Mouse (Mus musculus) T-helper 17 cell (primary cell): ENCODE data around the gene Fgr.

ENCODE experiments used
- in situ Hi-C, 2 experiments: fragments of 300-600 bp; cut with MboI, MseI; formaldehyde crosslinking; loops; 1 replicate in 1 of 2; 2 replicates in 1 of 2; pipeline ENCODE4 v1.15.1; 2025; ENCODE audit warnings: high pct_unique_total_duplicates in 2 of 2

Fgr gene

DNA sequence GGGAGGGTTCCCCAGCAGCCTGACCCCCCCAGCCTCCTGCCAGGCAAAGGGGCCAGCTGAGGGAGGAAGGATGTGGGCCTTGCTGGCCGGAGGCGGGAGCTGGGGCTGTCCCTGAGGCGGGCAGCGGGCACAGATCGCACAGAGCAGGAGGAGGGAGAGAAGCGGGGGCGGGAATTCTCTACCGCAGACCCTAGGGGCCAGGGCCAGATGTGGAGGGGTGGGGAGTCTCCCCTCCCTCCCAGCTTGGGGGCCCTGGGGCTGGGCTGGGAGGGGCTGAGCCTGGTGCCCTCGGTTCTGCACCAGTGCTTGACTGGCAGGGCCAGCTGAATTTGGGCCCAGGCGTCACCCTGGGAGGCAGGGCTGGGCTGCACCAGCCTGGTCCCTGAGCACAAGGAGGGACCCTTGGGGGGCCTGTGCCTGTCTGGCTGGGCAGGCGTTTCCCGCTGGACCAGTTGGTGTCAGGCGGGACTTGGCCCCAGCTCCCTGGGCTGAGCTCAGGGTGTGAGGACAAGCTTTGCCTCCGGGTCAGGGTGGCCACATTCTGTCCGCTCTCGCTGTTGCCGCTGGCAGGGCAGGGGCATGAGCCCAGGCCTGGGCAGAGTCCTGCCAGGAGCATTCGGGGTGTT is 39.5 kb downstream of the Fgr start:
- in situ Hi-C loops: loop anchor here in 1 of 2 experiments (5.0 kb wide), 1 partner anchor 174 kb away; no protein-coding TSS in a partner anchor

DNA sequence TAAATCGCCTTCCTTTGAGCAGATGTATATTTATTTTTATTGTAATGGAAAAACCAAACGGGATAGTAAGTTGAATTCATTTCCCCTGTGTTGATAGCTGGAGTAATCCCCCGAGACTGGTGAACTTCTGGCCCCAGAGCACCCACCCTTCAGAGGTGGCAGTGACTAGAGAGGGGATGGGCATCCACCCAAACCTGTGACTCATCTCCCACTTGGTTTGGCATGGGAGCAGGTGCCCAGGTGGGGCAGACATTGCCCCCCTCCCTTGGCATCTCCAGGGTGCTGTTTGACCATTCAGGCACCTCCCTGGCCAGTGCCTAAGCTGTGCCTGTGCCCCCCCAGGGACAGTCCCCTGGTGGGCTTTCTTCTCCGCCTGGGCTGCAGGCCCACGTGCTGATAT is 40.2 kb downstream of the Fgr start:
- in situ Hi-C loops: loop anchor here in 1 of 2 experiments (5.0 kb wide), 1 partner anchor 173 kb away; no protein-coding TSS in a partner anchor

DNA sequence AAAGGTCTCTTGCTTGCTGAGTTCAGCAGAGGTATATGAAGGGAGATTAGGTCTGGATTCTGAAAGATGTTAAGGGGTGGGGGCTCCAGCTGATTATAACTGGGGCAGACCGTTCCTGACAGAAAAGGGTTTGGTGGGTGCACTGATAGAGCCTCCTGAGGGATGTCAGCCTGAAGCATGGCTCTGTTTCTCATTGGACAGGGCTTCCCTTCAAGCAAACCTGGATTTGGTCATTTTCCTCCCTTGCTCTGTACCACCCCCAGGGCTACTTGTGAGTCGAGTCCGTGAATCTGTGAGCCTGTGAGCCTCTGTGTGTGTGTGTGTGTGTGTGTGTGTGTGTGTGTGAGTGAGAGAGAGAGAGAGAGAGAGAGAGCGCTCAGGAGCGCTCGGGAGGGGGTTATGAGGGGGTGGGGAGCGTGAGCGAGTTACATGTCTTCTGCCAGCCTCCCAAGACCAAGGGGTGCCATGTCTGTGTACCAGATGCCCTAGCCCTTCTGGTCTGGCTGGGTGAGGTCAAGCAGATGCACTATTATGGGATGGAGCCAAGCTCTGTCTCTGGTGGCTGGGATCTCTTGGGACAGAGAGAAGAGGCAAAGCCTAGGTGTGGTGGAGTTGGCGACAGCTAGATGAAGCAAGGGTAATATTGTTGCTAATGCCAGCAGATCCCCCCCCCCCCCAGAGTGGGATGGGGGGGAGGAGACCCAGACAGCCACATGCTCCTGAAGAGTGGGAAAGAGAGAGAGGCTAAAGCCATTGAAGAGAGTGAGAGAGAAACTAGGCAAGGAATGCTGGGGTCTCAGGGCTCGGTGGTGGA is 41.2 kb downstream of the Fgr start:
- in situ Hi-C loops: loop anchor here in 1 of 2 experiments (5.0 kb wide), 1 partner anchor 172 kb away; no protein-coding TSS in a partner anchor

DNA sequence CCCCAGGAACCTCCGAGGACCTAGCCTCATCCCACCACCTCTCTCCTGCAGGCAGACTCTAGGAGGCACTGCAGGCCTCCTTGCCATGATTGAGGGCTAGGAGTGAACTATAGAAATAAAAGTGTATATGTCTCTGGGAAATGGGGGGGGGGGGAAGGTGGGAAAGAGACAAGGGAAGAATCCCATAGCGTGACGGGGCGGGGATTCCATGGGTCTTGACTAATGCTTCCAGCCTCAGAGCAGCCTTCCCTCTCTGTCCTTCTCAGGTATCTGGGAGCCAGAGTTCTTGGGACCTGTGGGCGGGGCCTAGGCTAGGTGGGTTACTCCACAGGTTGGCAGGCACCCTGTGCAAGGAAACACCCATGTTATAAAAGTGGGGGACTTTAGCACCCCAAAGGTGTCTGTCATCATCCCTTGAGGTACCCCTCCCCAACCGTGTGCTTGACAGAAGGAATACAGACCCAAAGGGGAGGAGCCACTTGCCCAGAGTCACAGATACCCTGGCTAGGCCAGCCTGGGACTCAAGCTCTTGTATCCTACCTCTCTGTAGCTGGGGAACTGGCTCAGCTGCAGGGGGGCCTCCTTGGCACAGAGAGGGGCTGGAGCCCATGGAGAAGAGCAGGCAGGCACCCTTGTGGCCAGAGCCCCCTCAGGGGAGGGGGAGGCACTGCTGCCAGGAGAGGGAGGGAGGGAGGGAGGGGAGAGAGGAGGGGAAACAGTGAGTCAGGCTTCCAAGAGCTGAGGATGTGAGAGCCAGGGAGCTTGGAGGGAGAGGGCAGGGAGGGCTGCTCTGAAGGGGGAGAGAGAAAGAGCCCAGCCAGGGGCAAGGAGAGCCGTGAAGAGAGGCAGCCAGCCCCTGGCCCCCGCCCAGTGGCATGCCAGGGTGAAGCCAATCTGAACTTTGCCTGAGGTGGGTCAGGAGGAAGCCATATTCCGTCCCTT is 42.1 kb downstream of the Fgr start:
- in situ Hi-C loops: no loop called here

DNA sequence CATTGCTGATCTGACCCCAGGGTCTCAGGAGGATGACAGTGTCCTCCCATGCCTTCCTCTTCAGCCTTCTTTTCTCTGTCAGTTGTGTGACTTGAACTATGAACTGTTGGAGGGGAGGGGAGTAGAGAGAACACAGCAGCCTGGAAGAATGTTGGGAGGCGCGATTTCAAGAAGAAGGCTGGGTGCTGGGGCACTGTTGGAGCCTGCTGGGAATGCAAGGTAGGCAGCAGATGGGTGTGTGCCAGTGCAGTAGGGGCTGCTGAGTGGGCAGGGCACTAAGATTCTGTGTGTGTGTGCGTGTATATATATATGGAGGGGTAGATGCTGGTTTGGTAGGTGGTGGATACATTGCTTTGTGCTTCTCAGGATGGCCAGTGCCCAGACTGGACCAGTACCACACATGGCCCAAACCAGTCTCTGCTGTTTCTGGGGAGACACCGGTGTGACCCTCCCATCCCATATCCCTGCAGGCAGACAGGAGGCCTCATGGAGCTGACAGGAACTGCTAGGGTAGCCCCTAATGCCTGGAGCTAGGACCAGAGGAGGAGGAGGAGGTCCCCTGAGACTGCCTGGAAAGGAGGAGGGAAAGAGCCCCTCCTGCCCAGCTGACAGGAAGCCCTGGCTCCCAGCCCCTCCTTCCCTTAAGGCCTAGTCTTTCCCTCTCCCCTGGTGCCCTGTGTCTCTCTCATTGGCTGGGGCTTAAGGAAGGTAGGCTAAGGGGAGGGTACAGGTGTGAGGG is 43.0 kb downstream of the Fgr start:
- in situ Hi-C loops: no loop called here

DNA sequence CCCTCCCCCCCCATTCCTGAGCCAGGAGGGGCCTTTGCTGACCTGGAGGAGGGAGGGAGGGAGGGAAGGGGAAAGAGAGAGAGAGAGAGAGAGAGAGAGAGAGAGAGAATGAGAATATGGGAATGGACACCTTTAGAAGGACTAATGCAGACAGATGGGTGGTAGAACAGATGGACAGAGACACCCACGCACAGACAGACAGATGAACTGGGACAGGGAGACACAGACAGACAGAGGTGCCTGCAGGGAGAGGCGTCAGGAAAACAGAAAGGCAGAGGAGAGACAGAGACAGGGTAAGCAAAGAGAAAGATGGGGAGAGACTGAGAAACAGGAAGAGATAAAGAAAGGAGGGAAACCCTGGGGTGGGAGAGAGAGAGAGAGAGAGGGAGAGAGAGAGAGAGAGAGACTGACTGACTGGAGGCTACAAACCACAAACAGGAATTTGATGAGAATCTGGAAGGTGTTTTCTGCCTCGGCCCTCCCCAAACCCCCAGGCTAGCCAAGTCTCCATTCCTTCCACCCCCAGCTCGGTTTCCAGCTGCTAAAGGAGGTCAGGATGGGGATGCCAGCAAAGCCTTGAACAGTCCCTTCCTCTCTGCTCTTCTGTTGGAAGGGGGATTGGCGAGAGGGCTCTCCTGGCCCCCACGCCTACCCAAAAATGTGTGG is 43.8 kb downstream of the Fgr start:
- in situ Hi-C loops: no loop called here

DNA sequence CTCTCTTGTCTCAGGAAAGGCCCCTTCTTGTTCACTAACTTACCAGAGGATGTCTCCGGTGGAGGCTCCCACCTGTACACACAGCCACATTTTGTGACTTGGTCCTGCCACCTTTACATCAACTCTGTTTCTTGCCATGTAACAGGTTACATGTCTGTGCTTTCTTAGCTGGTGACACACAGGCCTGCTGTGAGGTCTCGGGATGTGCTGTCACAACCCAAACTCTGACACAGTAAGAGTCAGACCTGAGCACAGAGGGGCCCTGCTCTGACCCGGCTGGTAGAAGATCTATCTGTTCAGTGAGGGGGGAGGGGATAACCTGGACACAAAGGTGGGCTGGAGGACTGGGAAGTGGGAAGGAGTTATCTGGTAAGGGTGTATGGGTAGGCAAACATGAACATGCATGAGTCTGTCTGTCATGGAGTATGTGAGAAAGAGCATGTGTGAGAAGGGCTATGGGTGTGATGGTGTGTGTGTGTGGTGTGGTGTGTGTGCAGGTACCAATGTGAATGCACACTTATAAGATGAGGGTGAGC is 44.4 kb downstream of the Fgr start:
- in situ Hi-C loops: no loop called here

DNA sequence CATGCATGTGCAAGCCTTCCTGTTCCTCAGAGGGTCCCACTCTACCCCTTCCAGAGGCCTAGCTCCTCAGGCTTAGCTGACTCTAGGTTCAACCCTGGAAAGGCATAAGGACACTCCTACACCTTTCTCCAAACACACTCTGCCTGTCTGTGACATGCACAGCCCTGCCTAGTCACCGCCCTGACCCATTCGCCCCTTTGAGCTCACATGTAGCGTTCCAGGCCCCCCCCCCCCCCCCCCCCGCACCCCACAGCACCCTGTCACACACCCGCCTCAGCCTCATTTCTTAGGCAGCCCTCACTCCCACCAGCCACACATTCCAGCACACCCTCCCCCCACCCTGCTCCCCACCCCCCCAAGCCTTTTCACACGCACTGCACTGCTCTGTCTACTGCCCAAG is 46.8 kb downstream of the Fgr start:
- in situ Hi-C loops: no loop called here

DNA sequence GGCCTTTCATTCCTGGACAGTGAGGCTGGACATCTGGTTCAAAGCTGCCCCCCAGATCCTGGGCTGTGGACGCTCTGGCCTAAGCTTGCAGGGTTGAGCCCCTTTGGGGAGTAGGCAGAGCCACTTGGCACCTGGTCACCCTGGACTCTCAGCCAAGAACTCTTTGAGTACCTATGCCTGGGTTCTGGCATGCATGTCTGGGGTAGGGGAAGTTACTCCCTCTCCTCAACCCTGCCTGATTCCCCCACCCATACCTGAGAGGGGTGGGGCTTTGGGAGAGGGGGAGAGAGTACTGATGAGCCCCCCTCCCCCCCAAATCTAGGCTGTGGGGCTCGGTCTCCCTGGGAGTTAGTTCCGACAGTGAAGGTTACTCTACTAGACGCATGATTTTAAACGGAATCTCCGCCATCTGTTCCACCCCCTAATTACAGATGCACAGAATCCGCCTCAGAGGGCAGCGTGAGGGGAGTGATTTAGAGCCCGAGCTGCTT is 47.3 kb downstream of the Fgr start:
- in situ Hi-C loops: no loop called here

DNA sequence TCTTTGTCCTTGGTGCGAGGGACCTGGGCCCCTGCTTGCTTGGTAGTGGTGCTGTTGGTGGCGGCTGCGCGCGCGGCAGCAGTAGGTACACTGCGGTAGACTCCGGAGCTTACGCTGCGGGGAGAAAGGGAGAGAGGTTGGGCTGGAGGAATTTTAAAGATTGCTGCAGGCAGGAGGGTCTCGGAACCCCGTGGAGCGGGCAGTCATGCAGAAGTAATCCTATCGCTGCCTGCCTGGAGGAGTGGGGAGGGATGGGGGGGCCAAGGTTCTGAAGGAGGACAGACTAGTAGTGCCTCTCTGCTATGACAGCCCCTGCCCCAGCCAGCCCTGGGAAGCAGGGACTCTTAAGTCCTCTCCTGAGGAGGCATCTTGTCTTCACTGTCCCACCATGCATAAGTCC is 48.3 kb downstream of the Fgr start:
- in situ Hi-C loops: no loop called here

DNA sequence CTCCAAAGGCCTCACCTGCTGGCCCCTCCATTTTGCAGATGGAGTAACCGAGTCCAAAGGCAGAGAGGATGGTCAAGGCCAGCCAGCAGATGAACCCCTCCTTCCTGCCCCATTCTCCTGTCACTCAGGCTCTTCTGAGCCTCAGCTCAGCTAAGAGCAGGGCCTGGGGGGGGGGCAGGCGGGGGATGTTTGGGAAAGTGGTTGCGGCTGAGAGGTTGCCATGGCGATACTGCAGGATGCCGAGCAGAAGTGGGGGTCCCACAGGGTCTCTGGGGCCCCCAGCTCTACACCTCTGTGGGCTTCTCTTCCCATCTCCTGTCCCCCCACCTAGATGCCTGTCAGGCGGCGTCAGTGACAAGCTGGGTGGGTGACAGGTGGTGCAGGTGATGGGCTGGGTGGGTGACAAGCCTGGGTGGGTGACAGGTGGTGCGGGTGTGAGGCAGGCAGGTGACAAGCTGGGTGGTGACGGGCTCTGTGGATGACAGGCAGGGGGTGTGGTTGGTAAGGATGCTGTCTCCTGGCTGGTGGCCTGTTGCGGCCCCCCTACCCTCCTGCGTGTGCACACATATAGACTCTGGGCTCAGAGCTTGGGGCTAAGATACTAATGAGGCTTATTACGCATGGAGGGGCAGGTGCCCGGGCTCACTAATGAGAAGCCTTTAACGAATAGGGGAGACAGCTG is 49.2 kb downstream of the Fgr start:
- in situ Hi-C loops: no loop called here

DNA sequence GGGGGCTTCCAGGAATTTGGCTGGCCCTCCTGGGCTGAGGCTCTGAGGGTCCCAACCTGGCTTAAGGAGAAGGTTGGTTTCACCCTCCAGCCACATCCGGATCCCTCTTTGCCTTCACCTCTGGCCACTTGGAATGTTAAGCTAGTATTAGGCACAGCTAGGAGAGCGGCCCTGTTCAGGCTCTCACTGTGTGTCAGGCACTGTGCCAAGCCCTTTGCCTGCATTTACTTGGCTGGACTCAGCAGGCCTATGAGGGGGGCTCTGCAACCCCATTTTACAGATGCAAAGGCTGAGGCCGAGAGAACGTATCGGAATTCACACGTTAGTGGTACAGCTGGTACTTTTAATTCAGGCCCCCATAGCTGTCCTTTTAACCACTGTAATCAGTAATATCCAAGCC is 49.7 kb downstream of the Fgr start:
- in situ Hi-C loops: no loop called here

DNA sequence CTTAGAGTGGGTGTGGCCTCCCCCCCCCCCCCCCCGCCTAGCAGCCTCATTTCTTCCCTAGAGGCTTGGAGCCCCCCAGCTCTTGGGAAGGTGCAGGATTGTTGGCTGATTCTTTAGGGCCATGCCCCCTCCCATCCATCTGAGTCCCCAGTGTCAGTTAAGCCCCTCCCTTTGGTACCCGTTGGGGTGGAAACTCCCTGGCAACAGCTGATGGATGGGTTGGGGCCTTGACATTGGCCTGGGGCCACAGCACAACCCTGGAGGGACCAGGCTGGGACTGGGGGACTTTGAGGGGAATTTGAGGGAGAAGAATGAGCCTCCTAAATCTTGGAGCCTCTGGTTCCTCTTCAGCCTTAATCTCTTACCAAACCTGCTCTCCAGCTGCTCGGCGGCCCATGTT is 50.5 kb downstream of the Fgr start:
- in situ Hi-C loops: no loop called here

DNA sequence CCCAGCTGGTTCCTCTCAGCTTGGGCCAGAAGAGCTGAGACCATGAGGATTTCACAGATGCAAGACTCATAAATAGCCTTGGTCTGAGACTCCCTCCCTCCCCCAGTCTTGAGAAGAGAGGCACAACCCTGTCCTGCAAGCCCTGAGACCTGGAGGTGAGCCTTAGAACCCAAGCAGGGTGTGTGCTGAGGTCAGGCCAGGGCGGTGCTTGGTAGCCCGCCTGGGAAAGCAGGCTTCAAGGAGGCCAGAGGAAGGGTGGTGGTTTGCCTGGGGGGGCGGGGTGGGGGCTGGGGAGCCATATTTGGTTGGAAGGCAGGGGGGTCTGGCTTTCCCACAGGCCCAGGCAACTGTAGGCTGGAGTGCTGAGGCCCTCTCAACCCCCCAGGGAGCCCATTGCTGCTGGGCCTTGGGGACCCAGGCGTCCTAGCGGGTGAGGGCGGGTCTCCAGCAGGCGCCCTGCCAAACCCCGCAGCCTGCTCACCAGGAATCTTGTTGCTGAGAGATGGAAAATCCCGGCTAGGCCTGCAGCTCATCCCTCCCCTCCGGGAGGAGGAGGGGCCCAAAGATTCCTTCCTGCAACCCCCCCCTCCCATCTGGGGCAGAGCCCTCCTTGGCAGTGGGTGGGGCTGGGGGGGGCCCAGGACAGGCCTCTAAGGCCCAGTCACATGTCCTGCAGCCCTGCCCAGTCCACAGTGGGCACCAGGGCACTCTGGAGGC is 51.2 kb downstream of the Fgr start:
- in situ Hi-C loops: no loop called here

DNA sequence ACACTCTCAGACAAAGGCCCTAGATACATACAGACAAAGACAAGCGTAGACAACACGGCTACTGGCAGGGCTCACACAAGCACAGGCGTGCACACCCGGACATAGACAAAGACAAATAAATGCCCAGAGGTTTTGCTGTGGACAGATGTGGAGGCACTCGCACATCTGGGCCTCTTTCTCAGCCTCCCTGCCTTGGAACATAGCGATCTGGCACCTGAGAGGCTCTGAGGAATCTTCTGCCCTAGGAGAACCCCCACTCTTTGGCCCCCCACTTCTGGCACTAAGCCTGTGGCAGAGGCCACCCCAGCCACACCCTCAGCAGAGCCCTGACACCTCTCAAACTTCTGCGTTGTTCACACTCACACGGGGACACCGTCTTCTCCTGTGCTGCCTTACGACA is 52.4 kb downstream of the Fgr start:
- in situ Hi-C loops: no loop called here

DNA sequence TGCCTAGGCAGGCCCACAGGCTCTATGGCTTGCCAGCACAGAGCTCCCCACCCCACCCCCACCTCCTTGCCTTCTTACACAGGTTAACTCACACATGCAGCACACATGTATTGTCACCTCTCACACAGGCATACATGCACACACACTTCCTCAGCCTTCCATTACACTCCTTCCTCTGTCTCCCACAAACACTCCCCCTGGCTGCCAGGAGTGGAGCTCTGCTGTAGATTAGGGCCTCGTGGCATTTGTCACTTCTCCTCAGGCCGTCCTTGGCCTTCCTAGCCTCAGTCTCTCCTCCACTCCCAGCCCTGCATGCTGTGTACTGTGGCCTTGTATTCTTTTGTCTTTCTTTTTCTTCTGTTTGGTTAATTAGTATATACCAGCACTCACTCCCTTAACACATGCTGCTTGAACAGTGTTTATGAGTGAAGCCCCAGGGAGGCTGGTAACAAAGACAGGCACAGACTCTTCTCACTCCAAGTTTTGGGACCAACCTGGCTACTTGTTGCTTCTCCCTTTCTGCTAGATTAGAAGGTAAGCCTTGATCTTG is 53.0 kb downstream of the Fgr start:
- in situ Hi-C loops: no loop called here

DNA sequence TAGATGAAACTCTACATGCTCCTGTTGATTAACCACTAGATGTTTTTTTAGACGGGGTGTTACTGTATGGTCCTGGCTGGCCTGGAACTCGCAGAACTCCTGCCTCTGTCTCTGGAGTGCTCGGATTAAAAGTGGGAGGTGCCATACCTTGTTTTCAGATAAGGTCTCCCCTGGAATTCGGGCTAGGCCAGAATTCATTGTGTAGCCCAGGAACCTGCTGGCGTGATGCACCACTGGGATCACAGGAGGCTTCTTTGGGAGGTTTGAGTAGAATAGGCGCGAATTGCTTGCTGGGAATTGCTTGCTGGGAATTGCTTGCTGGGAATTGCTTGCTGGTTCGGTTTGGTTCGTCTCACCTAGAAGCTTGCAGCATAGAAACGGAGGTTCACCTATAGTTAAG is 53.8 kb downstream of the Fgr start:
- in situ Hi-C loops: no loop called here

DNA sequence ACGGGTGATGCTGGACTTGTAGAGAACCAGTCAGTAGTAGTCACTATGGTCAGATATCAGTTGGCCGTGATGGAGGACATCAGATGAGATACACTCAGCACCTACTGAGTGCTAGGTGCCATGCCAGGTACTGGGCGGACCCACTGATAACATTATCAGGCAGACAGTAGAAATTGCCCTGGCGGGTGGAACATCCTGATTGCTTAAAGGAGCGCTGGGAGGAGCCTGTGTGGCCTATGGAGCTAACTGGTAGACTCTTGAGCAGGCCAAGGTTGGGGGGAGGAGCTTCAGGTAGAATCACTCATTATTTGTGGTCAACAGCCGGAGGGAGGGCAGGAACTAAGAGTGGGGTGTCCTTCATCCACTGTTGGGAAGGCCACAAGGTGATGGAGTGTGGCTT is 54.3 kb downstream of the Fgr start:
- in situ Hi-C loops: no loop called here

DNA sequence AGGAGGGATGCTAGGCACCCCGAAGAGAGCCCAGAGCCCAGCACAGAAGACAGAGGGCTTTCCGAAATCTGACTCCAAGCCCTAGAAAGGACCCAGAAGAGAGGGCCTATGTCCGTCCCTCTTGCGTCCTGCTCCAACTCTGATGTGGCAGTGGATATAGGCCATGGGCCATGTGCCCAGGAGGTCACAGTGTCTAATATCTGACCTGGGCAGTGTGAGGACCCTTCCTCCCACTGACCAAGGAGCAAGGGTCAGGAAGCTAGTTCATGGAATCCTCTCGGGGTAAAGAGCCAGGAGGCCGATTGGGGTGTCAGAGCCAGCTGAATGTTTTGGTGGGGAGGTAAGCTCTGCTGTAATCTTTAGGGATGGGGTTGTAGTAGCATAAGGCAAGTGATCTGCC is 55.0 kb downstream of the Fgr start:
- in situ Hi-C loops: no loop called here
